Mouse (Mus musculus): ENCODE measurements around the gene Atp6v0e. TPM values are rescaled to one million over a fixed set of nuclear protein-coding genes. Genes with fewer than 3 reads are reported as not detected.

The Atp6v0e gene
- polyA plus RNA-seq, 1 experiment from 2014 or later, result 112 TPM

DNA sequence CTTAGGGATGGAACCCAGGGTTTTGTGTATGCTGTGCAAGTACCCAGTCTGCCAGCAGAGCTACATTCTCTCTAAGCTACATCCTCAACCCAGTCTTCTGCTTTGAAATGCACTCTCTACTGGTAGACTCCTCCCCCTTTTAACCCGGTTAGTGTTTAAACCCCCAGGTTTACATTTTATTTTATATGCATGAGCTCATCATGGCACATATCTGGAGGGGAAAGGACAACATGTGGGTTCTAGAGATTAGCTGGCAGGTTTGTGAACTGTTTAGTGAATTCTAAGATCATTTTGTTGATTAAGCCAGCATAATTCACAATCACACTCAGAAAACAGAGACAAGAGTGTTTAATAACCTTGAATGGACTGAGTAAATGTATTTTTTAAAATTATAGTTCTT lies 61.8 kb downstream of the Atp6v0e start:
- no peaks in the 10 kb centered on the region for H3K9me3 ChIP-seq
- H3K4me3 ChIP-seq (replicated peaks), result no peak overlapping the region
- no peak overlapping the region for H3K9ac ChIP-seq (replicated peaks)
- no peak overlapping the region for H3K4me2 ChIP-seq
- WGBS, result 43% methylated on average over 1 of the region's 1 CpGs
- no peak overlapping the region for H3K27ac ChIP-seq
- H3K36me3 ChIP-seq, result no peaks in the 10 kb centered on the region
- ATAC-seq (ENCODE audit: insufficient number of reproducible peaks, insufficient read depth, low FRiP score, low TSS enrichment, low read depth), result no peak
- H3K27me3 ChIP-seq, result no peaks in the 10 kb centered on the region
- no peaks in the 10 kb centered on the region for H3K4me1 ChIP-seq (replicated peaks)

- no peak overlapping the region for H3K9ac ChIP-seq (replicated peaks)
- WGBS, result 88% methylated on average over 1 of the region's 1 CpGs
- no peaks in the 10 kb centered on the region for H3K36me3 ChIP-seq
- no peaks in the 10 kb centered on the region for H3K9me3 ChIP-seq
- ATAC-seq (ENCODE audit: insufficient number of reproducible peaks, insufficient read depth, low FRiP score, low TSS enrichment, low read depth), result no peak
- no peaks in the 10 kb centered on the region for H3K27me3 ChIP-seq
- H3K4me2 ChIP-seq, result no peak overlapping the region
- H3K27ac ChIP-seq, result no peak overlapping the region
- no peaks in the 10 kb centered on the region for H3K4me1 ChIP-seq (replicated peaks)
- no peak overlapping the region for H3K4me3 ChIP-seq (replicated peaks)
These were observed 63.6 kb downstream of the Atp6v0e start for GRCm38 (mm10) chr17:26726674-26727073.

DNA sequence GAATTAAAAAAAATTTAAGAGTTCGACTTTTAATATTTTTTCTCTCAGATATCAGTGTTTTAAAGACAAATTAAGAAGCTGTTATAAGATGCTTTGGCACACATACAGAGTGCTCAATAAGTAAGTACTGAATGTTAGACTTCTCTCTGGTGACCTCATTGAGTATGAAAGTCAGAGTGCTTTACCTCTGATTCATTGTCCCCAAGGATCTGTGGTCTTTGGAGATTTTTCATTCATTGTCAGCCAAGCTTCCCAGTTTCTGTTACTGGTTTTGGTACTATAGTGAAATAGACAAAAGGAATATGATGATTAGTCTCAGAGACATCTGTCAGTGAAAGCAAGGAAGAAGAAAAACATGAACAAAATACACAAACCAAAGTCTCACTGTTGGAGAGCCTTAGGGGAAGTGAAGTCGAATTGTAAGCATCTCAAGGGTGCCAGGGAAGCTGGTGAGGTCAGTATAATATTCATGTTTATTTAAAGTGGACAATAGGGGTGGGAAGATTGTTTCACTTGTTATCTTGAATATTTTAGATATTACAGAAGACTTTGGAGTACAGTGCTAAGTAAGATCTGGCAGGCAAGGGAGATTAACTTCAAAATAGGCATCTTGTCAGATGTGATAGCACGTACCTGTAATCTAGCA lies 64.2 kb downstream of the Atp6v0e start:
- ATAC-seq (ENCODE audit: insufficient number of reproducible peaks, insufficient read depth, low FRiP score, low TSS enrichment, low read depth), result no peak
- 69% methylated on average over 3 of the region's 3 CpGs for WGBS
- Histone ChIP-seq H3K36me3 (no peaks in the 10 kb centered on the region), H3K4me3 (replicated peaks) (no peak overlapping the region), H3K4me1 (replicated peaks) (no peaks in the 10 kb centered on the region), H3K4me2 (no peak overlapping the region), H3K9ac (replicated peaks) (no peak overlapping the region), H3K27me3 (no peaks in the 10 kb centered on the region), H3K27ac (no peak overlapping the region), H3K9me3 (no peaks in the 10 kb centered on the region)

DNA sequence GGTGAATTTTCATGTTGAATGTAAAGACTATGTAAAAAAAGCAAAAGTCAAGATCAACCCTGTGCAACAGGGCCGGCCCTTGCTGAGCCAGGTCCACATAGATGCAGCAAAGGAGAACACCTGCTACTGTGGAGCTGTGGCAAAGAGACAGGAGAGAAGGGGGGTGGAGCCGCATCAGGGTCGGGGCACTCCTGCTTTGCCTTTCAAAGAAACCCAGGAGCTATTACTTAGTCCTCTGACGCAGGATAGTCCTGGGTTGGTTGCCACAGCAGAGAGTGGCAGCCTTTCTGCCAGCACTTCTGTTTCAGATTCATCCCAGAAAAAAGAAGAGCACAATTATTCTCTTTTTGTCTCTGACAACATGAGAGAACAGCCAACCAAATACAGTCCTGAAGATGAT lies 79.5 kb downstream of the Atp6v0e start:
- no peaks in the 10 kb centered on the region for H3K36me3 ChIP-seq
- H3K27me3 ChIP-seq, result no peaks in the 10 kb centered on the region
- no peak overlapping the region for H3K4me3 ChIP-seq (replicated peaks)
- no peak overlapping the region for H3K4me2 ChIP-seq
- H3K9me3 ChIP-seq, result no peaks in the 10 kb centered on the region
- no peak for ATAC-seq (ENCODE audit: insufficient number of reproducible peaks, insufficient read depth, low FRiP score, low TSS enrichment, low read depth)
- no peaks in the 10 kb centered on the region for H3K4me1 ChIP-seq (replicated peaks)
- no peak overlapping the region for H3K9ac ChIP-seq (replicated peaks)
- WGBS, result 58% methylated on average over 4 of the region's 4 CpGs
- no peak overlapping the region for H3K27ac ChIP-seq

DNA sequence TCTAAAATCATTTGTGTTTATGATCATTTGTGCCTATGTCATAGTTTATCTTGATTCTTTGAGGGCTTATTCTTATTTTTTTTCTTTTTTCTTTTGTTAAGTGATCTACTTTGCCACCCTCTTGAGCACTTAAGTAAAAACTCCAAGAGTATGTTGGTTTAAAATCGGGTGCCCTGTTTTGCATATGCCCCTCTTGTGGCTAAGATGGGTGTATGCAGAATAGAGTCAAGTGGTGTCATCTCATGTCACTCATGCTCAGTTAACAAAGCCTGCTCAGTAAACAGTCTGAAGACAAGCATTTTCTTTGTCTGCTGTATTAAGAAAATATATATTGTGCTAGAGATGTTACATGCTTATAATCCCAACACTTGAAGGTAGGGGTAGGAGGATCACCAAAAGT lies 80.3 kb downstream of the Atp6v0e start:
- H3K4me1 ChIP-seq (replicated peaks), result no peaks in the 10 kb centered on the region
- H3K9ac ChIP-seq (replicated peaks), result no peak overlapping the region
- no peak overlapping the region for H3K27ac ChIP-seq
- no peaks in the 10 kb centered on the region for H3K9me3 ChIP-seq
- no peak overlapping the region for H3K4me2 ChIP-seq
- no peaks in the 10 kb centered on the region for H3K27me3 ChIP-seq
- ATAC-seq (ENCODE audit: insufficient number of reproducible peaks, insufficient read depth, low FRiP score, low TSS enrichment, low read depth), result no peak
- WGBS, result 64% methylated on average over 1 of the region's 1 CpGs
- no peaks in the 10 kb centered on the region for H3K36me3 ChIP-seq
- H3K4me3 ChIP-seq (replicated peaks), result no peak overlapping the region

Other genes starting within 250 kb of the Atp6v0e start
- gene Neurl1b, start 248.4 kb upstream of the Atp6v0e start, polyA plus RNA-seq (2016; fragmentation: Nextera tagmentation; extraction: Ambion mirVana), result 0.40 and 0.59 TPM in 2 replicates
- 90.7 and 103 TPM in 2 replicates for gene Ergic1, start 101.7 kb upstream of the Atp6v0e start, polyA plus RNA-seq (2016; fragmentation: Nextera tagmentation; extraction: Ambion mirVana)
- gene Dusp1, start 101.1 kb upstream of the Atp6v0e start, polyA plus RNA-seq (2016; fragmentation: Nextera tagmentation; extraction: Ambion mirVana), result 18.0 and 19.4 TPM in 2 replicates
- gene Crebrf, start 52.4 kb downstream of the Atp6v0e start, polyA plus RNA-seq (2016; fragmentation: Nextera tagmentation; extraction: Ambion mirVana), result 3.9 and 6.0 TPM in 2 replicates
- 56.2 and 59.2 TPM in 2 replicates for gene Bnip1, start 117.8 kb downstream of the Atp6v0e start, polyA plus RNA-seq (2016; fragmentation: Nextera tagmentation; extraction: Ambion mirVana)
- gene Nkx2-5, start 181.8 kb downstream of the Atp6v0e start, polyA plus RNA-seq (2016; fragmentation: Nextera tagmentation; extraction: Ambion mirVana), result not detected in 2 replicates